Mouse (Mus musculus) brain, embryonic 14.5 days (tissue): ENCODE results near the gene Capns2.

Experiments
- CTCF ChIP-seq: fragments of 200-500 bp; IDR thresholded peaks from 2 replicates; pipeline ENCODE4 v1.5.1; 2012; ENCODE audit warnings: inconsistent platforms, mild to moderate bottlenecking, moderate library complexity, borderline replicate concordance; ENCODE audit not compliant: insufficient read depth, insufficient read length; ENCODE audit errors: extremely low read depth
- POLR2A ChIP-seq: fragments of 200-500 bp; IDR thresholded peaks from 2 replicates; pipeline ENCODE4 v1.6.1; 2012; ENCODE audit warnings: mild to moderate bottlenecking, inconsistent platforms, borderline replicate concordance; ENCODE audit not compliant: poor library complexity, insufficient read depth, insufficient read length, severe bottlenecking; ENCODE audit errors: extremely low read depth

GRCm38 (mm10) chr8:92853188-92853983, 47.8 kb upstream of the Capns2 start:
- no peak for TF ChIP-seq CTCF
- TF ChIP-seq POLR2A, result no peak
